Mouse (Mus musculus) kidney, adult 2 months (tissue): ENCODE results near the gene Ldlrap1.

Experiments
- CTCF ChIP-seq: fragments of 200-500 bp; conservative IDR thresholded peaks from 2 replicates; pipeline ENCODE4 v1.5.1; 2011; ENCODE audit warnings: low read depth, mild to moderate bottlenecking, control low read depth, low read length, moderate library complexity, mixed read lengths; ENCODE audit not compliant: insufficient read depth, insufficient read length
- POLR2A ChIP-seq: fragments of 200-500 bp; IDR thresholded peaks from one replicate; pipeline ENCODE4 v1.6.1; 2011; ENCODE audit warnings: low read depth, low read length, control low read depth

DNA sequence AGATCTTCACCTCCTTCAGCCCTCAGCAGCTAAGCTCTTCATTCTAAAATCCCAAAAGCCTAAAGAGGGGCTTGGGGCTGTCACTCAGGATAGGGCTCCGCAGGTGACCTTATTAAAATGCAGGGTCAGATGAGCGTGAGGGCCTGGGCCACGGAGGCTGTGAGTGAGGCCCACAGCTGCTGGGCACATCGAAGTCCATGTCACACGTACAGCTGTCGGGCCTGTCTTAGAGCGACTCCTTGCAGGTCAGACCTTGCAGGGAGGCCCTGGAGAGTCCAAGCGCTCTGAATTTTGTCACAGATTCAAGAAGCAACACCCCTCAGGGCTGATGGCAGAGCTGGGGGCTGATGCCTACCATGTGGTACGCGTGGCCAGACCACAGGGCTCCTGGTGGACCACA, 32.9 kb upstream of the Ldlrap1 start:
- TF ChIP-seq CTCF (no peak), POLR2A (no peak)
